Mouse (Mus musculus): ENCODE data around the gene Znhit2.

GRCm38 (mm10) chr19:6014991-6015510, 45.9 kb upstream of the Znhit2 start:
- TF ChIP-seq CTCF (IDR thresholded peaks at IDR 0.05; ENCODE audit: extremely low read depth, insufficient read depth, low read length): no peak
- TF ChIP-seq POLR2A (IDR thresholded peaks at IDR 0.05; ENCODE audit: extremely low read depth, insufficient read depth, low read length): no peak

Measured in cortical plate, adult 2 months (tissue).